Mouse (Mus musculus): Measurements from ENCODE around the gene Dlg3. TPM values are rescaled to one million over a fixed set of nuclear protein-coding genes. Genes with fewer than 3 reads are reported as not detected.

Gene Dlg3
- total RNA-seq (2015) (3.7 and 4.6 TPM in 2 replicates), total RNA-seq (2017) (3.0 and 5.0 TPM in 2 replicates)

DNA sequence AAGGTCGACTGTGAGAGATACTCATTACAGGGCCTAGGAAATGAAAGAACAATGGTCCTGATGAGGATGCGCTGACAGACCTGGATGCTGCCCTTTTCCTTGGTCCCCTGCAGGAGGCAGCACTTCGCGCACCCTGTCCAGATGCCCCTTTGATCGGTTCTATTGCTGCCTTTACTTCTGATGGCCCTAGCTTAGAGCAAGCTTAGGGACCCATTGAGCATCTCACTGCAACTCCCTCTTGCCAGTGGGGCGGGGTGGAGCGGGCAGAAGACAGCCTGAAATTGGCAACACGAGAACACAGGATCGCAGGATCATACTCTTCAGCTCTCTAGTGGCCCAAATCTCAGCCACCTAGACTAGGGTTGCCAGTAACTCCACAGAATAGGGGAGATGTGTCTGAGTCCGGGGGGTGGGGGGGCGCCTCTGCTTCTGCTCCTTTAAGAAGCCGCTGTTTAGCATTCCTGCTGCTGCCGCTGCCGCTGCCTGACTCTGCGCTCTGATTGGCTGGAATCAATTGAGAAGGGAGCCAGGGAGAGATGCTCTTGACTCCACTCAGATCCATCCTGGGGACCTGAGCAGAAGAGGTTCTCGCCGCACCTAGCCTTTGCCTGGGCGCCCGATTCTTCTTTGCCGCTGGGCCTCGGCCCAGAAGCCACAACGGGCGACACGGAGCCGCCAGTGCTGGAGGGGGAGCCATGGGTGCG is at the start of gene Dlg3:
TSS of gene Dlg3 (plus strand) at position 542 of the 704 bp plus-strand sequence.
- peak; percentile 65 for ATAC-seq (replicated peaks; ENCODE audit: poor library complexity)

DNA sequence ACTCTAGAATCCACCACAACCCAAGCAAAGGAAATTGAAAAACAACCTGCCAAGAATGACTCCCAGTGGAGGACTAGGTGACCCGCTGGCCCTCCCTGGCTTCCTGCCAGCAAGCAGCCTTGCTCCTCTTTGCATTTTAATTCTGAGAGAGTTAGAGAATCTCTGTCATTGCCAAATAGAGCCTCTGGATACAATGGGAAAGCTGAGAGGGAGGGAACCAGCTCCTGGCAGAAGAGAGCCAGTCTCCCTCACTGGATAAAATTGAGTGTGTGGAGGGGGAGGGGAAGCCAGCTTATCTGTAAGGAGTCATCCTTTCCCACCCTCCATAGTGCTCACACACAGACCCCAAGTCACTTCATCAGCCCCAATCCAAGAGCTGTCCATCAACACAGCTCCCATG is 38.6 kb upstream of the Dlg3 start:
- no peak for ATAC-seq (replicated peaks; ENCODE audit: poor library complexity)

DNA sequence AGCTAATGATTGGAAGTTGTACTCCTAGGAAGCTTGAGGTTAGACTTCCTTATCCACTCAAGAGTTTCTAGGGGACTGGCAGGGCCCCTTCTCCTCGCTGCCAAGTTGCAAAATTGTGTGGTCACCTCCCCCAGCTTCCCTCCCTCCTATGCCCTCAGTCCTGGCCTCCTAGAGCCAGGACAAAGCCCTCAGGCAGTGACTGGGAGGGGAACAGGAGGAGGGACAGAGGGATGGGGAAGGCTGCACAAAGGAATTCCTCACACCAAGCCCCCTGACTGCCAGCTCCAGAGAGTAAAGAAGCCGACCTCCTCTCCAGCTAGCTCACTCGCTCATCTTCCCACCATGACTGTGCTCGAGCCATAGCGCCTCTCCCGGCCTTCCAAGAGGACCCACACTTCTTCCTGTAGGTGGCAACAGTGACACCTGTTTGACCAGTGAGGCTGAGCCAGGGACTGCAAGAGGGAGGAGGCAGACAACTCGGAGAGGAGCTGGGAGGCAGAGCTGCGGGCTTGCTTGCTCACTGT is 37.8 kb upstream of the Dlg3 start, which contains the start of gene Gdpd2:
TSS of gene Gdpd2 (plus strand) at position 209 of the 524 bp plus-strand sequence.
- ATAC-seq (replicated peaks; ENCODE audit: poor library complexity), result peak; percentile 87

DNA sequence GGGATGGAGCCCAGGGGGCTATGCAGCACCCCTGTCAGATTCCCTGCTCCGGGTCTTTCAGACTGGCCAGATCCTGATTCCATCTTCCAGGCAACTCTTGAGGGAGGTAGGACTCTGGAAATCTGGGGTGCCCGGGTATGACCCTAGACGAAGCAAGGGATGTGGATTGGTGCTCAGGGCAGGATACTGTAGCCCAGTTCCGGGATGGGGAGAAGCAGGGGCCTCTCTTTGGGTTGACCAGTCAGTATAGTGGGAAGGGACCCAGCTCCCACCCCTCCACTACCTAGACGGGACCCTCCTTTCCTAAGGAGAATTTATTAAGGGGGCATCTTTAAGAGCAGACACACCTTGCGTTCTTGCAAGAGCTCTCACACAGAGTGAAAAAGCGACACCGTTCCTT is 37.3 kb upstream of the Dlg3 start:
- no peak for ATAC-seq (replicated peaks; ENCODE audit: poor library complexity)

DNA sequence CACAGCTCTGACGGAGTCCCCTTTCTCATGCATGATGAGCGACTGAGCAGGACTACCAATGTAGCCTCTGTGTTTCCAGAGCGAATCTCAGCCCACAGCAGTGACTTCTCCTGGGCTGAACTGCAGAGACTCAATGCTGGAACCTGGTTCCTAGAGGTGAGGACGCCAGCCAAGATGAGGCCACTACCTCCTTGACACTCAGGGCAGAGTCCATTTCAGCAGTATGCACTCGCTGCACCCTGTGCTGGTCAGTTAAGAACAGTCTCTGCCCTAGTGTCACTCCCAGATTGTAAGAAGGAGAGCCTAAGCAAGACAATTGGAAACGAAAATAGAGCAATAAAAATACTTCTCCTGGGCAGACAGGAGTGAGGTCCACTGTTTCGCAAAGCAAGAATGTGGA is 33.2 kb upstream of the Dlg3 start:
- no peak for ATAC-seq (replicated peaks; ENCODE audit: poor library complexity)

DNA sequence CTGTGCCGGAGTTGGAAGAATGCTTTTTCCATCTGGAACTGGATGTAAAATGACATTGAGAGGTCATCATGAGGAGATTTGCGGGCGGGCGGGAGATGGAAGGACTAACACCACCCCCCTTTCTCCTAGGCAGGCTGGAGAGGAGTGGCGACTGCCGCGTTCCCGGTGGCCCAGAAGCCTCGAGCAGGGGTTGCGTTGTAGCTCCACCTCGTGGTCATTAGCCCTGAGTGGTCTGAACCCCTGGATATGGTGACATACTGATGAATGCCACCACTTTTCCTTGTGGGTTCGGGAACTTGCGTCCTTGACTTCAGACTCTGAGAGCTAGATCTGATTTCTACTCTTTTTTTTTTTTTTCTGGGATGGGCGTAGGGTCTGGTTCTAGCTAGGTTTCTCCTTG is 28.6 kb upstream of the Dlg3 start:
- peak; percentile 86 for ATAC-seq (replicated peaks; ENCODE audit: poor library complexity)

DNA sequence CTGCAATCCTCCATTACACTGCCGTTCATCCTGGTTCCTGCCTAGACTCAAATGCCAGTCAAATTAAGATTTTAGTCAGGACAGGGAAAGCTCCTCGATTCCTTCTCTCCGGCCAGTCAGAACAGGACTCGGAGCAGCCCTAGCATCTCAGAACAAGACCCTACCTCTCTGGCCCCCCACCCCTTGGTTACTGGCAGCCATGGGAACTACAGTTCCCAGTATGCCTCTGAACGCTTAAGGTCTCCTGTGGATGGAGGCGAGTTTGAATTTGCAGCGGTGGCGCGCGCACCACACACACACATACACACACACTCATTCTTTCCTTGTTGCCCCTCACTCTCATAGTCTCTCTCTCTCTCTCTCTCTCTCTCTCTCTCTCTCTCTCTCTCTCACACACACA is 28.1 kb upstream of the Dlg3 start:
- no peak for ATAC-seq (replicated peaks; ENCODE audit: poor library complexity)

DNA sequence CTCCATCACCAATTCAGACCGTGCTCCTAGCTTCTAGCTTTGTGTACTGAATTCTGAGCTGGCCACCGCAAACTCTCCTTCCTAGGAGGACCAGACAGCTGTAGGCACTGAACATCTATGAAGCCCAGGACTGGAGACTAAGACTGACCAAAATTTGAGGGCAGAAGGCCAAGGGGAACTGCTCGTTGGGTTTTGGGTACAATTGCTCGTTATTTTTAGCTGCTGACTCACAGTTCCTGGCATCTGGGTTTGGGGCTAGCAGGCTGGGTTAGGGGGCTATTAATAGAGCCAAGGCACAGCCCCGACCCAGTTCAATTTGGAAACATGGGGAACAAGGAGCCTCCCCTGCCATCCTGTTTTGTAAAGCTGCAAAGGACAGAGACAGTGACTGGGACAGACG is 26.7 kb upstream of the Dlg3 start:
- ATAC-seq (replicated peaks; ENCODE audit: poor library complexity), result peak; percentile 71

DNA sequence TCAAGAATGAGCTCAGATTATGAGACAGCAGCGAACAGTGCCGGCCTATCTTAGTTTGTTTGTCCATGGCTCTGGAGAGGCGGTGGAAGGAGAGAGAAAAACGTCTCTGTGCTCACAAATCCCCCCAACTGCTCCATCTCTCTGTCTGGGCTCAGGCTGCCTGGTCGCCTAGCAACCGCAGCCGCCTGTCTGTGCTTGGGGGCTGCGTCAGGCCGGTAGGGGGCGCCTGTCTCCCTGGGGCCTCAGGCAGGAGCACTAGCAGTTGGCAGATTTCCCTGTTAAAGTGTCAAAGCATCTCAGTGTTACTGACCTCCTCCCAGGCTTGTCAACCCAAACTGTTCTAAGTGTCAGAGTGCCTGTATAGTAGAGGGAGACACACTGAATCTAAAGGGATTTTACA is 25.6 kb upstream of the Dlg3 start:
- peak; percentile 45 for ATAC-seq (replicated peaks; ENCODE audit: poor library complexity)

DNA sequence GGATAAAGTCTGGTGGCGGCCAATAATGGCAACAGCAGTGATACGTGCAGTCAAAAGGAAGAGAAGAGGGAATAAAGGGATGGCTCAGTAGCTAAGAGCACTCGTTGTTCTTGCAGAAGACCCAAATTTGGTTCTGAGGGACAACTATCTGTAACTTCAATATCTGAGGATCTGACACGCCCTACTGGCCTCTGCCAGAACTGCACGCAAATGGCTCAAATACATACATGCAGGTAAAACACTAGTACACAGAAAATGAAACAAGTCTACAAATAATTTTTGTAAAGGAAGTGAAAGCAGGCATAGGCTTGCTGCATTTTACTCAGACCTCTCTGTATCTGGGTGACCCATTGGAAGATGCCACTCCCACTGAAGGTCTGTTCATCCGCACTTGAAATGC is 1.7 kb upstream of the Dlg3 start:
- ATAC-seq (replicated peaks; ENCODE audit: poor library complexity), result peak; percentile 54

DNA sequence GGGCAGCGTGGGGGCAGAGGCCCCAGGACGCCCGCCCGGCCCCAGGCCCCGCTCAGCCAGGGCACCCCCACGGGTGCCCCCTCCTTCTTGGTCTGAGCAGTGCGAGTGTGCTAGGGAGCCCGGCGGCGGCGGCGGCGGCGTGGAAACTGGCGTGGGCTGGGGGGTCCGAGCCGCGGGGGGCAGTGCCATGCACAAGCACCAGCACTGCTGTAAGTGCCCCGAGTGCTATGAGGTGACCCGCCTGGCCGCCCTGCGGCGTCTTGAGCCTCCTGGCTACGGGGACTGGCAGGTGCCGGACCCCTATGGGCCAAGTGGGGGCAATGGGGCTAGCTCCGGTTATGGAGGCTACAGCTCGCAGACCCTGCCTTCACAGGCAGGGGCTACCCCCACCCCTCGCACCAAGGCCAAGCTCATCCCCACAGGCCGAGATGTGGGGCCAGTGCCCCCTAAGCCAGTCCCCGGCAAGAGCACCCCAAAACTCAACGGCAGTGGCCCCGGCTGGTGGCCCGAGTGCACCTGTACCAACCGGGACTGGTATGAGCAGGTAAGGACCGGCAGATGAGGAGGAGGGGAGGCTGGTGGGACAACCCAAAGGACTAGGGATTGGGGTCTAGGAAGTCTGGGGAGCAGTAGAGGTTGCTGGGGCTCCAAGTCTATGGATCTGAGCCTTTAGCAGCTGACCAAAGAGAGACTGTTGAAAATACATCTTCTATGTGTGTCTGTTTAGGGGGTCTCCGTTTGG is 534 bp downstream of the Dlg3 start:
- no peak for ATAC-seq (replicated peaks; ENCODE audit: poor library complexity)

DNA sequence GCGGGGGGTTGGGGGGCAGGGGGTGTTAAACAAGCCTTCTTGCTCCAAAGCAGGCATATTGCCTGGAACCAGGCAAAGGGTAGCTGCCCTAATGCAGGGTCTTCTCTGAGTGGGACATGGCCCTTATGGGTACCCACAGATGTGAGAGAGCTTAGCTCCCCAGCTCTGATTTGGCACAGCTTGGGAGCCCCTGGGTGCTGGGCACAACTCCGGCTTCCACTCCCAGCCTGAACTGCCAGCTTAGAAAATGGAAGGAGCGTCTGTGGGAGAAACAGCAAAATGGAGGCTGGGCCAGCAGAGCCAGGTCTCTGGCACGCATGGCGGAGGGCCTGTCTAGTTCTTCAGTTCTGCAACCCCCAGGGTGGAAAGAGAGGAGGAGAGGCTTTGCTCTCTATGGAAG is 1.8 kb downstream of the Dlg3 start:
- ATAC-seq (replicated peaks; ENCODE audit: poor library complexity), result no peak

DNA sequence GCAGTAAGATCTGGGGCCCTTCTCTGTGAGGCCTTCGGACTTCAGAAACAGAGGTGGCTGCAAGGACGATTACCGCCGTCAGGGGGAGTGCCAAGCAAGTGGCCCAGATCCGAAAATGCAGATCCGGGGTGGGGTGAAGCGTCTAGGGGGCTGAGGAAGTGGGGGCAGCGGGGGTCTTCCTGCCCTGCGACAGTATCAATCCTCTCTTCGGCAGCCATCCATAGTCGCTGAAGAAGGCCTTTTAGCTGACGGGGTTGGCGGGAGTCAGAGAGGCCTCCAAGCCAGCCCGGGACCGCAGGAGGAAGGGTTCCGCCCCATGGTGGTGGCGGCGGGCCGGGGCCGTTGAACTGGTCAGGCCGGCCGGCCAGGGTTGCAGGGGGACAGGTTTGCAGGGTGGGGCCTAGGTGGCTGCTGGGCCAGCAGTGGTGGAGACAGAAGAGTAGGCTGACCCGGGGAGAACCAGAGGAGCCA is 6.9 kb downstream of the Dlg3 start:
- peak; percentile 69 for ATAC-seq (replicated peaks; ENCODE audit: poor library complexity)

DNA sequence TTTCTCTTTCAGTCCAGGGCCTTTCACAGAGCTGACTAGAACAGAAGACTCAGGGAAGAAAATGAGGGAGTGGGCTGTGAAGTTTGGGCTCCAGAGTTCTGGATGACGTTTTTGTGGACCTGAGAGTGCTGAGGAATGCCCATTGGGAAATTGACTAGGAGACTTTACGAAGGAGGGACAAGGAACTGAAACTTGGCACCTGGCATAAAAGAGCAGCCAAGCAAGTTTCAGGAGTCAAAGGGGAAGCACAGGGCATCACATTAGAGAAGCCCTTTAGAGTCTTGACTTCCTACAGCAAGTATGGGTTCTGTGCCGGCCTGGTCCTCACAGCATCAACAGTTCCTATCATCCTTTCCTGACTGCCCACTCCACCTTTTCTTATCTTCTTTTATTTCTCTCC is 7.9 kb downstream of the Dlg3 start:
- no peak for ATAC-seq (replicated peaks; ENCODE audit: poor library complexity)

DNA sequence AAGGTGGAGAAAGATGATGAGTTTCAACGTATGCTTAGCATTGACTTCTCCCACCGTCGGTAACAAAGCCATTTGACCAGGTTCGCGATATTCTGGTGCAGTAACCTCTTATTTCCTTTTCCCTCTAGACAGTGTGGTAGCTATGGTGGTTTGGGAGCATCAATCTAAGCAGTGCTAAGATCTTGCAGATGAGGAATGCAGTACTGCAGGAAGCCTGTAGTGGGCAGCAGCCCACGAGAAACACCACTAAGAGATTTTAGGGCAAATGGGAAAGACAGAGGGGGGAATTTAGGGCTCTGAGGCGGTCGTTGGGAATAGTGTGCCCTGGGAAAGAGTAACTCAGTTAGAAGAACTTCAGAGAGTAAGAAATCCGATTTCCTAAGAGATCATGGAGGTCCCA is 9.0 kb downstream of the Dlg3 start:
- ATAC-seq (replicated peaks; ENCODE audit: poor library complexity), result peak; percentile 71

DNA sequence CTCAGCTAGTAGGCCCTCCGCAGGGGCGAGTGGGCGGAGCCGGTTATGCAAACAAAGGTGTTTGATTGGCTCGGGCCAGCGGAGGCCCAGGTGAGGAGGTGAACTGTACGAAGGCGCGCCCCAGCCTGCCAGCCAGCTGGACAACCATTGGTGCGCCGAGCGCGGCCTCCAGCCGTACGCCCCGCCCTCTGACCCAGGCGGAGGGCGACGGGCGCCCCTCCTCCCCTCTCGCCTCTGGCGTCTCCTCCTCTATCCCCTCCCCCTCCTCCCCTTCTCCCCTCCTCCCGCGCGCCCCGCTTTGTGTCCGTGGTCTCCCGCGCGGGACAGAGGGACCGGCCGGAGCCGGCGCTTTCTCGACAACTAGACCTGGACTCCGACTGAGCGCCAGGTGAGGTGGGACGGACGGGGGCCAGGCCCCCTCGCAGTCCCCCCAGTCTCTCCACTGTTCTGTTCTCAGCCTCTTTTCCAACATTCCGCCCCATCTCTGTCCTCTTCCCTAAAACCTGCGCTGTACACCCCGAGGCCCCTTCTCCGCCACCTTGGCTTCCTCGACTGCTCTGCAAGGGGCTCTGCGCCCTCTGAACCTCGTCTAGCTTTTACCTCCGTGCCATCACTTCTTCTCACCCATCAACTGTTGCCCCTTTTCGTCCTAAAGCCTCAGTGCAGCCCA is 9.6 kb downstream of the Dlg3 start:
- ATAC-seq (replicated peaks; ENCODE audit: poor library complexity), result peak; percentile 79

DNA sequence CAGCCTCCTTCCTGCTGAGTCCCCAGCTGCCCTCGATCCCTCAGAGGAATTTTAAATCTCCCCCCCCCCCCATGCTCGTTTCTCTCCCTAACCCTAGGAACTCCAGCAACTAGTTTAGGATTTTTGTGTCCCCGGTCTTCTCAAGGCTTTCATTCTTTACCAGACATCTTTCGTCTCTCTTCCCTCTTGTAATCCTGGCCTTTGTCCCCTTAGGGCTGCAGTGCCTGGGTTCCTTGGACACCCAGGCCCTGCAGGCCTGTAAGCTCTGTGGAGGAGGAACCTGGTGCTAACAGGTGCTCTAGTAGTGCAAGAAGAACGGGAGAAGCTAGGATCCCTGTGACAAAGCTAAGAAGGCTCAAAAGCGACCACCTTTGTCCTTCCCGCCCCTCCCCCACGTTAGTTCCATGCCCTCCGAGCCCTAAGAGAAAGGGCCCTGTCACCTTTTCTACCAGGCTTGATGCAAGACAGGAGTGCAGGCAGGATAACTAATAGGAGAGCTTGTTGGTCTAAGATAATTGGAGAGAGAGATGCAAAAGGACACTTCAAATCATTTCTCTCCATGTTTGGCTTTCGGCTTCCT is 10.2 kb downstream of the Dlg3 start:
- ATAC-seq (replicated peaks; ENCODE audit: poor library complexity), result no peak

DNA sequence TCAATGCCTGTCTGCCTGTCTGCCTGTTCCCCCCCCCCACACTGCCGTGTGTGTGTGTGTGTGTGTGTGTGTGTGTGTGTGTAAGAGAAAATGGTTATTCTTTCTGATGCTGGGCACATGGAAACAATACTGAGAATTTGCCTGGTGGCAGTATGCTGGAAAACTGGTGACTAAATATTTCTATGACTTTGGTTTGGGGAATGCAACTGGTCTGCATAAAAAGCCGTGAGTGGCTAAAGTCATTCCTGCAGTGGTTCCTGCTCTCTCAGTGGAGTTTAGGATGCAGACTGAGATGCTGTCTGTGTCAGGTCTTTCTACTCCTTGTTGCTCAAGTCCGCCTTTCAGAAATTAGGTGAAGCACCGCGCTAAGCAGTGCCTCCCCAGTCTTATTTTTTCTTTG is 10.9 kb downstream of the Dlg3 start:
- ATAC-seq (replicated peaks; ENCODE audit: poor library complexity), result no peak

DNA sequence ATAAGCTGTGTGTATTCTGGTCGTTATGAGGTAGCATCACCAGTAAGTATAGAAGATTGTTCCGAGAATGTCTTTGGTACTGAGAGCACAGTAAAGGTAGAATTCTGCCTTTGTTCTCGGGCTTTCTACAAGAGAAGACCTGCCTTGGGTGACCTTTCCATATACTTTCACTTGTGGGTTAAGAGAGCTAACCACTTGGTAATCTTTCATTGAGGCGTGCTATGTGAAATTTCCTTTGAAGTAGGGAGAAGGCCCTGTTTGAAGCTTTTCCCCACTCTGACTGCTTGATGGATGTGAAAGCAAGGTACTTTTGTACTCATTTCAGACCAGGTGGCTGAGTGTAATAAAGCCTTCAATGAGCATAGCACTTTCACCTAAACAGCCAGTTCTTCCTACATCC is 21.8 kb downstream of the Dlg3 start:
- no peak for ATAC-seq (replicated peaks; ENCODE audit: poor library complexity)

DNA sequence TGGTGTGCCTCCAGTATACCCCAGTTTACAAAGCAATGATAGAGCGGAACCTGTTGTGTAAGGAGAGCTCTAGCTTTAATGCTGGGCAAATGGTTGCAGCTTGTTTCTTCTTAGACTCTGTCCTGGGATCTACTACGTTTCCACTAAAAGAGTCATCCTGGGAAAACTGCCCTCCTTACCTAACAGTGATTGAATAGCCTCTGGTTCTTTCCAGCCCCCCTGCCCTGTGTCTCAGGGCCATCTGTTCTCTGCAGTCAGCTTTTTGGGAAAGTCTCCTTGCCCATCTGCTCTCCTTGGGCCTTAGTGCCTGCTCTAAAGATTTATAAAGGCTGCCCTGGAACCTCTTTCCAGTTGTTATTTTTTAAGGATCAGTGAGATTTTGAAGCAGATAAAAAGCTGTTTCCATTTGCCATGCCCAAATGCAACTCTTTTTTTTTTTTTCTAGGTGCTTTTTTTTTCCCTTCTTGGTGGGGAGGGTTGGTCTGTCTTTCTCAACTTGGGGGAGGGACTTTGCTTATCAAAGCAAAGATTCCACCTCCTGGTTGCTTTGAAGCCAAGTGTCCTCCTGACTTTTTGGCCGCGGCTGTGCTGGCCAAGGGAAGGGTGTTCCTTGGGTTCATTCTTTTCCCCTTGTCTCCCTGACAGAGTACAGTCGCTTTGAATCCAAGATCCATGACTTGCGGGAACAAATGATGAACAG is 28.7 kb downstream of the Dlg3 start:
- no peak for ATAC-seq (replicated peaks; ENCODE audit: poor library complexity)

DNA sequence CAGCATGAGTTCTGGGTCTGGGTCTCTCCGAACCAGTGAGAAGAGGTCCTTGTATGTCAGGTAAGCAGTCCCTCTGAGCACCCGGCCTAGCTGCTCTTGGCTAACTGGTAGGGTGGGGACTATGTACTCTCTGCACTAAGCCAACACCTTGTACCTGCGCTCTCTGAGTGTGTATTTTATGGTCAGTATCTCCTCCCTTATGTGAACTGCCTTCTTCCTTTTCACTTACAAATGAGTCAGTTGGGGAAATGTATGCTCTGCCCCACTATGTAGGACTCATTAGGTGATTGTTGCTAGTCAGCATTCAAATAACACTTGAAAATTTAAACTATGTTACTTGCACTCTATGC is 29.2 kb downstream of the Dlg3 start:
- ATAC-seq (replicated peaks; ENCODE audit: poor library complexity), result no peak
